Mouse (Mus musculus) urinary bladder, adult 18-20 months (tissue): Measurements from ENCODE around the gene Ttc23.

Source experiments
- DNase-seq, 2 experiments: peaks; one replicate each; pipeline ENCODE4 v3.0.0; 2022; ENCODE audit warnings: low spot score in 2 of 2, mixed read lengths in 2 of 2

The Ttc23 gene

GRCm38 (mm10) chr7:67801022-67801421 is 153.8 kb downstream of the Ttc23 start:
- DNase-seq, result no peak

GRCm38 (mm10) chr7:67803015-67803856 is 156.0 kb downstream of the Ttc23 start:
- DNase-seq, result peak; percentile 83 to 95

DNA sequence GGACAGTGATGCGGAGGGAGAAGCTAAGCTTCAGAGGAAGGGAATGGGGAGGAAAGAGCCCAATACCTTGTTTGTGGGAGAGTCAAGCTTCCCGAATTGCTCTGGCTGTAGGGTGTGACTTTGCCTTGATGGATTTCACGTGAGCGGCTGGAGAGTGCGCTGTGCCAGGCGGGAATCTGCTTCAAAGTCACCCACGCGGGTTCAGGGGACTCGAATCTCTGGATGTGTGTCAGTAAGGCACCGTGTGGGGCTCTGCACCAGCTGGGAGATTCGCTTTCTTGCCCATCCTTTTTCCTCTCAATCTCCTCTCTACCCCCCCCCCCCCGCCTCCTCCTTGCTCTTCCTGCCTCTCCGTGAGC is 156.6 kb downstream of the Ttc23 start:
- DNase-seq, result no peak
